Mouse (Mus musculus) gonadal fat pad, adult 2 months (tissue): ENCODE results near the gene Zmynd19. TPM values are rescaled to one million over a fixed set of nuclear protein-coding genes. Genes with fewer than 3 reads are reported as not detected.

Source experiments
- DNase-seq: peaks from one replicate; pipeline ENCODE4 v3.0.0-alpha.2; 2012; ENCODE audit warnings: low read depth
- polyA plus RNA-seq: library from polyadenylated mRNA; depleted of rRNA; stranded (reverse); fragments of >200 nt; gene quantifications from 2 replicates; pipeline ENCODE4 v1.2.3, GENCODE M21; 2012; rRNA removed

Zmynd19 gene
- 10.9 and 11.4 TPM in 2 replicates for polyA plus RNA-seq

DNA sequence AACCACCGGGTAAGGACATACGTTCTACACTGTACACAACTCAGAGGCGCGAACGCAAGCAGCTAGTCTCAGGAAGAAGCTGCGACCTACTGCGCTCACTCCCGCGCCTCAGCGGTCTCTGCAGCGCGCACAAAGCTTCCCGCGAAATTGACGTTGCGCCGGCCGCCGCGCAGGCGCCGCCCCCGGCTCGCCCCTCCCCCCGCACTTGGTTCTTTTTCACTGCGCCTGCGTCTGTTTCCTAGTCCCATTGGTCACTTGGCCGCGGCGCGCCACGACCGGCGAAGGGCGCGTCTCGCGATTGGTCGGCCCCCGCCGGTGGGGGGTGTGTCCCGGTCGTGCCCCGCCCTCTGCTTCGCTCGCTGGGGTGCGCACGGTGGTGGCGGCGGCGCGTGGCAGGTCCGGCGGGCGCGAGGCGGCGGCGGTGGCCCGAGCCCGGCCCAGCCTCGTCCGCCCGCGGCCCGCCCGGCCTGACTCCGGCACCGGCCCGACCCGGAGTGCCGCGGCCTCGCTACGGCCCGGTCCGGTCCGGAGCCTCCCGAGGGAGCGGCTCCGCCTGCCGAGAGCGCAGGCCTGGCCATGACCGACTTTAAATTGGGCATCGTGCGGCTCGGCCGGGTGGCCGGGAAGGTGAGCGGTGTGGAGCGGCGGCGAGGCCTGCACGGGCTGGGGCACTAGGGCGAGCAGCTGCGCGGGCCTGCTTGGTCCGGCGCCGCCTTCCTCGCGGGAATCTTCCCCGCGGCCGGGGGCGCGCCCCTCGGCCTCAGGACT lies at the start of gene Zmynd19:
TSS of gene Zmynd19 (plus strand) at position 372 of the 768 bp plus-strand sequence.
- DNase-seq, result no peak

DNA sequence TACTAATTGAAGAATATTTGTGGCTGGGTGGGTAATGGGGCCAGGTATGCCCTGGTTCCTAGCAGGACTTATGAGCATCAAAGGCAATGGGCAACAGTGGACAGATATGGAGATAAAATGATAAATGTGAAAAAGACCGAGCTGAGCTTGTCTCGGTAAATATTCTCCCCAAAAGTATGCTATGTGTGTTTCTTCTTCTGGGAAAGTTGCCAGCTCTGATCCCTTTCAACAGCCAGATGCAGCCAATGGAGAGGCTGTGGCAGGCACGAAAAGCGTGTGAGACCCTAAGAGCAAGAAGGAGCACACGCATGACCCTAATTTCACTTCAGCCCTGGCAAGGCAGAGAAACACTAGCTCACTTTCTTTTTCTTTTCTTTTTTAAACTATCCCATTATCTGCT lies 48.5 kb upstream of the Zmynd19 start:
- DNase-seq, result no peak

DNA sequence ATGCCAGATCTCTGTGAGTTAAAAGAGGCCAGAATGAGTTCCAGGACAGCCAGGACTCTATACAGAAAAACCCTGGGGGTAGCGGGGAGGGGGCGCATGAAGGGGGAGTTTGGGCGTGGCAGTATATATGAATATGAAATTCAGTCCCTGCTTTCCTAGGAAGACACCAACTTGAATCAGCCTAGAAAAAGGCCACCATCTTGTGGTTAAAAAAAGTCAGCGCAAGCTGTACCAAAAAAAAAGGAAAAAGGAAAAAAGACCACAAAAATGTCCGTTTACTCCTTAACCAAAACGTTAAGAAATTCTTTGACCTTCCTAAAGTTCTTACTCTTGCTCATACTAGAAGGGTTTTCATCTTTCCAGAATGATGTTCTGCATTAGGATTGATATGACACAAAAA lies 46.6 kb upstream of the Zmynd19 start:
- DNase-seq, result no peak

DNA sequence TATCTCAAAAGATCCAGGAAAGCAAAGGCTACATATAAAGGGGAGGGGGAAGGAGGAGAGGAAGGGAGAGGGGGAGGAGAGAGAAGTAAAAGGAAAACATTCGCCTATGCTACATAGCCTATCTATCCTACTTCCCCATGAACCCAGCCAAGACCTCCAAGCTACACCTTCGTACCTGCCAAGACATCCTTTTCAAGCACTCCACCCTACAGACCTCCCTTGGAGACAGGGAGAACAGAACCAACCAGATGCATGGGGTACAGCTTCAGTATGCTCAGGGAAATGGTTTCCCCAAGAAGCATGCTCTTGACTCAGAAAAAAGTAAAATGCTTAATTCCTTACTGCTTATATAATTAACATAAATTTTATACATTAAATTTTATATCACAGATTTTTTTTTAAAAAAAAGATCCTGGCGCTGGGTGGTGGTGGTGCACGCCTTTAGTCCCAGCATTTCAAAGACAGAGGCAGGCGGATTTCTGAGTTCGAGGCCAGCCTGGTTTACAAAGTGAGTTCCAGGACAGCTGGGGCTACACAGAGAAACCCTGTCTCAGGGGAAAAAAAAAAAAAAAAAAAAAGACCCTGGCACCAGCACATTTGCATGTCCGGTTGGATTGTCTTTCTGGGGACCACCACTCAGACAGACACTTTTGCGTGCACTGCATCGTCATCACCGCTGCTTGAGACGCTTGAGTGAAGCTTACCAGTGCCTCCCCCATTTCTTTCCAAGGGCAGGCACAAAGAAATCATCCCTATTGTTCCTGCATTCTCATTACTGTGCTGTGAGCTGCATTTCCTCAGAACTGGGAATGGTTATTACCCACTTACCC lies 44.6 kb upstream of the Zmynd19 start:
- no peak for DNase-seq

DNA sequence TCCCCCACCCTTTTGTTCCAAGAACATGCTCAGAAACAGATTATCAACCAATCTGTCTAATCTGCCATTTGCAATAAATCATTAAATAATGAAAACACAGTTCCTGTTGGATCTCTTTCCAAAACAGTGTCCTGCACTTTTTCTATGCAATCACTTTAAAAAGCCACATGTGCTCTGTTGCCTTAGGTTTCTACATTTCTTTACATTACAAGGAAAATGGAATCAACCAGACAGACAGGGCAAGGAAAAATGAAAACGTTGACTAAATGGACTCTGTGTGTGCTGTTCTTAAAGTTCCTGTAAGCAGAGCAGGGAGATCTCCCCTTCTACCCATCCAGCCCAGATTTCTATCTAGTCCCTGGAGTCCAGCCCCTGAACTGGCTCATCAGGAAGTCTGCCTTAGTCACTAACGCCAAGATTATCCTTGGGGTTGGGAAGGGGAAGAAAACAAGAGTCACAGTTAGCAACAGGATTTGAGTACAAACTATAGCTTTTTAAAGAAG lies 43.9 kb upstream of the Zmynd19 start:
- DNase-seq, result no peak

DNA sequence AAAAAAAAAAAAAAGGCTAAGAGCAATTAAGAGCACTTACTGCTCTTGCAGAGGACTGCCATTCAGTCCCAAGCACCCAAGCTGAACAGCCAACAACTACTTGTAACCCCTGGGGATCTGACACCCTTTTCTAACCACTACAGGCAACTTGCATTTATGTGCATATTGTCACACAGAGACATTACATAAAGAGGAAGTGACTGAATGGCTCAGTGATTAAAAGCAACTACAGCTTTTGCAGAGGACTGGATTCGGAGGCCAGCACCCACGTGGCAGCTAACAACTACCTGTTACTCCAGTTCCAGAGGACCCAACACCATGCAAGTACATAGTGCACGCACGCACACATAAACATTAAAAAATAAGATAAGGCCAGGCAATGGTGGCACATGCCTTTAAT lies 39.1 kb upstream of the Zmynd19 start:
- DNase-seq, result no peak

DNA sequence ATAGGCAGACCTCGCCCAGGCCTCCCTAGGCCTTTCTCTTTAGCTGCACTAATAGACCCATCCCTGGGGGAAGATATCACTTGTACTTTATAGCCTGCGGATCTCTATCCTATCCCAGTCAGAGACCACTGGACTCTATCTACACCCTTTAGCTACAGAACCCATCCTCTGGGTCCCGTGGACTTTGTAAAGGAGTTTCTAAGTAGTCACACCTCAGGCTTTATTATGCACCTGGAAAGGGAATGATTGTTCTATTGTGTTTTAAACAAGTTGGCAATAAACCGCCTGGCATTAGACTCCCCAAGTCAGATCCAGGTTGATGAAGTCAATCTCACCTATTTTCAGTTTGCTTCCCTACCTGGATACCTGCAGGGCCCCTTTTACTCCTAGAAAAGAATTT lies 37.4 kb upstream of the Zmynd19 start:
- no peak for DNase-seq

DNA sequence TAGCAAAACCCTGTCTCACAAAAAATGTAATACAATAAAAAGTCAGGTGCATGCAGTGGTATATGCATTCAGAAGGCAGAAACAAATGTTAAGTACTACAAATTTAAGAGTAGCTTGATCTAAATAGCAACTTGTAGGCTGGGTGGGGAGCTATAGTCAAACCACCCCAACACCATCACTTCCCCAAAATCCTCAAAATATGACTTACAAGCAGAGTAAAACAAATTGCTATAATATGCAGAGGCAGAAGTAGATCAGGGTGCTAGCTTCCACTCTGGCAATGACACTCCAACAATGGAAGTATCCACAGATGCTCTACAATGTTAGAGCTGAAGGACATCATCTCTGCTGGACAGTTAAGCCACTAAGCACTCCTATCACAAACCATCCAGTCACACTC lies 37.0 kb upstream of the Zmynd19 start:
- DNase-seq, result no peak

DNA sequence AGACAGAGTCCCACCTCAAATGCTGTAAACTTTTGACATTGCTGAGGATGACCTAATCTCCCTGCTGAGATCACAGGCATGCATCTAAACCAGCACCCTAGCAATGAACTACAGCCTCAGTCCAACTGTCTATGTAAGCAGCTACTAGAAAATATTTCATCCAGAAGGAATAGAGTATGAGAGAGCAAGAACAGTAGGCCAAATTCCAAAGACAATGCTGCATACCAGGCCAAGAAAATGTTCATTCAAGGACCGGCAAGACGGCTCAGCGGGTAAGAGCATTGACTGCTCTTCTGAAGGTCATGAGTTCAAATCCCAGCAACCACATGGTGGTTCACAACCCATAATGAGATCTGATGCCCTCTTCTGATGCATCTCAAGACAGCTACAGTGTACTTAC lies 34.8 kb upstream of the Zmynd19 start:
- DNase-seq, result no peak

DNA sequence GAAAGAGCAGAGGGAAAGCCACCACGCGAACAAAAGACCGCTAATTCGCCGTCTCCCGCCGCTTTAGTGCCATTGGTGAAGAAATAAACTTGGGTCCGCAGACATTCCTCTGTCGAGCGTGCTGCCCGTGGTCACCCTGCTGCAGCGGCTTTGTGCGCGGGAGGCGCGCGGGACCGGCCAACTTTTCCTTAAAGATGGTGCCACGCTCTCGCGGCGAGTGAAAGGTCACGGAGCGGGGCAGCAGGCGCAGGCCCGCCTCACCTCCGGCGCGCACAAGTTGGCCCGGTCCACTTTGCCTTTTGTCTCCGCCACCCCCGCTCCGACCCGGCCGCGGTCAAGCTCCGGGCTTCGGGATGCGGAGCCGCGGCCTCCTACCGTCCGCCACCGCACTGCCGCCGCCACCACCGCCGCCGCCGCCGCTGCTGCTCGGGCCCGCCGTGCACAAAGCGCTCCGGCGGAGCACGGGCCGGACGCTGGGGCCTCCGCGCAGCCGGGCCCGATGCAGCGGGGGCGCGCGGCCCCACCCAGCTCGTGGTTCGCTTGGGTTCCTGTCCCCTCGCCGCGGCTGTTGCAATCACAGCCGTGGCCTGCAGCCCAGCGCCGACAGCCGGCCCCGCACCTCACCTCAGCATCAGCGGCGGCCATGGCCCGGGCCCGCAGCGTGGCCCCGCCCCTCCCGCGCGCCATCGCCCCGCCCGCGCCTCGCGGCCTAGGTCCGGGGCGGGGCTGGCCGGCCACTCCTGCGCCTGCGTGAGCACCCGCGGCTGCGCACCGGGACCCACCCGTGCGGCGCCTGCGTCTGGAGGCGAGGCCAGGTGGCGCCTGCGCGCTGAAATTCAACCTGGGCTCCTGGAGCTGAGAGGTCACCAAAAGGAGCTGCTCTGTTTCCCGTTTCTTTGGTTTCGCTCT lies 30.4 kb upstream of the Zmynd19 start, which contains the start of gene Ehmt1:
TSS of gene Ehmt1 (minus strand) at position 685 of the 909 bp plus-strand sequence.
- no peak for DNase-seq

DNA sequence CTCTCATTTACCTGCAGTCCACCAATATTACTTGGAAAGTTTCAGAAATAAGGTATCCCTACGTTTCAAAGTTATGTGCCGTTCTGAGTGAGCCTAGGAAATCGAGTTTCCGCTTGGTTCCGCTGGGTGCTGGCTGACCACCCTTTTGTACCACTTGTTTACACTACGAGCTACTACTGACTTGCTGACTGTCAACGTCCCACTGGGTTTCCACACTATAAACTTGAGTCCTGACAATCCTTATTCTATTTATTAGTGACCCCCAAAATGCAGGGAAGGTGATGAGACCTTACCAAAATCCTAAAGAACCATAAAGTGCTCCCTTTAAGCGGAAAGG lies 29.8 kb upstream of the Zmynd19 start:
- DNase-seq, result no peak

DNA sequence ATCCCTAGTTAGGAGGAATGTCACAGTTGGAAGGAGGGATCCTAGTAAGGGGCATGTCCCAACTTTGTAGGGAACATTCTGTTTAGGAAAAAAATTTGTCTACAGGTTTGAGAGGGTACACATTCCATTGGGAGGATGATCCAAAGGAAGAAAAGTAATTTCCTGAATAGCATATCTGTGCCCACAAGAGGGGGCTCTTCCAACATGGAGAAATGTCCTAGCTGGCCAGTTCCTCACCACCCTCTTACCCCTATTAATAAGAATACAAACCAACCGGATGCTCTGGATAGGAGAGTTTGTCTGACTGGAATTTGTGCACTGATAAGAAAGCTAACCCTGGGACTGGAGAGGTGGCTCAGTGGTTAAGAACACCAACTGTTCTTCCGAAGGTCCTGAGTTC lies 26.0 kb upstream of the Zmynd19 start:
- DNase-seq, result no peak

DNA sequence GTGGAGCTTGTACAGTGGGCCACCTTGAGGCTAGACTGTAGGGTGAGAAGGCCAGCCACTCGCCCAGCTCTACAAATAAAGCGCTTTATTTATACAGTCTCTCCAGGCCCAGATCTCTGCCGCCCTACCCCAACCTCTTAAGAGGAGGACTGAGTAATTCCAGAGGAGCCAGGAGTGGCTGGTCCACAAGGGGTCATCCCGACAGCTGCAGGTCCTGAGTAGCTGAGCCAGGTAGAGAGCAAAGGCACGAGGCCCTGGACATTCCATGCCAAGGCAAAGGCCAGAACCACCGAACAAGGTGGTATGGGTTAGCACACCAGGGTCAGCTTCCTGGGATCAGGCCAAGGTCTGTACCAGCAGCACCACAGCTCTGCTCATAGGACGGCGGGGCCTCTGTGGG lies 24.3 kb upstream of the Zmynd19 start:
- DNase-seq, result no peak

DNA sequence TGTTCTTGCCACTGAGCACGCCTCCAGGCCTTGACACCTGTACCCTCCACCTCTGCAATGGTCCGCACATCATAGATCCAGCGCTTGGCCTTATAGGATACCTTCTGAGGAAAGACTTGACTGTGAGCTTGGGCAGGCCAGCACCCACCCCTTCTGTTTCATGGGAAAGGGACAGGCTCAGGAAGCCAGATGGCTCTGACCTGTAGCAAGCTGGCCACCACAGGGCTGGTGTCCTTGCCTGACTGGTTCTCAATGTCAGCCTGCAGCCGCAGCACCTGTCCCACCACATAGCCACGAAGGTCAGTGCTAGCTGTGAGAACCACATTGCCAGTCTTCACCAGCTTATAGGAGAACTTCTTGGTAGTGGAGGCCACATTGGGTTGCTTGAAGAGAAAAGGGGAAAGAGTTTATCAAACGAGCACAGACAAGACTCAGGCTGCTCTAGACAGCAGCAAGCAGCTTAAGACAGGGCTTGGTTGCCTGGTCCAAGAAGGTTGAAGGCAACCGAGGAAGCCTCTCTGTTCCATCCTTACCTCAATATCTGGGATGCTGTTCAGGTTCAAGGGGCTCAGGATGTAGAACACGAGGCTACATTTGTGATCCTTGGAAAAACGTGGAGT lies 23.1 kb upstream of the Zmynd19 start:
- no peak for DNase-seq

DNA sequence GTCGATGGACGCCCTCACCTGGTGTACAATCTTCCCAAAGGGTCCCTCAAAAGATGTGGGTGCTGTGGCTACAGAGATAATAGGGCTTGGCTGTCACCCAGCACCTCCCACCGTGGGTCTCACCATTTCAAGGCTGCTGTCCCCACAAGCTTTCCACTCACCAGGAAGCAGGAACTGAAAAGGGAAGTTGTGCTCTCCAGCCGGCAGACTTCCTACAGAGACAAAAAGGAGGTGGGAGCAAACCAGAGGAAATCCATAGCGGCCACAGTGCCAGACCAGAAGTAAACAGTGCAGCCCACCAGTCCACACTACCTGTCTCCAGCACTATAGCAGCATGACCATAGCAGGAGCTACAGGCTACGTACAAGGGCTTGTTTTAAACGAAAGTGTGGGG lies 22.6 kb upstream of the Zmynd19 start:
- DNase-seq, result no peak

DNA sequence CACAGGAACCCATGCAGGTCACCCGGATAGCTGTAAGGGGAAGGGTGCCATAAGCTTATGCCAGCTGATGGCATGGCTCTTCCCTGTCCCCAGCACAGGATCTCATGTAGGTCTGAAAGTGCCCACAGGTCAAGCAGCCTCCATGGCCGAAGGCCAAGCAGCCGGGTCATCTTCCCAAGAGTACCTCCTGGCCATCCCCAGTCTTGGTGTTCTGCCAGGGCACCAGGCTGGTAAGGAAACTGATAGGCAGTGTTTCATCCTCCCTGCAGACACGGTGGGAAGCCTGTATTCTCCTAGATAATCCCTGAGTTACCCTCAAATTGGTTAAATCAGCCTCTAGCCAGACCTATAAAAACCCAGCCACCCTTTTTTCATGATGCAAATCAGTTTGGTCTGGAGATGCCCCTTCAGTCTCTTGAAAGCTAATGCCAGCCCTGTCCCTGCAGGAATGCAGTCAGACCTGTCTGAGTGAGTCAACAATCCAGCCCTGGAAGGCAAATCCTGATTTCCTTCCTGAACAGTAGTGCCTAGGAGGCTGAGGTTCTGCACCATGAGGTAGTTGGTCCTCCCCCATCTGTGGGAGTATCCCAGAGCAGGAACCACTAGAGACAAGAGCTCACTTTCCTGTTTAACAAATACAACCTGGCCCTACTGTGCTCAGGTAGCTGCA lies 21.6 kb upstream of the Zmynd19 start:
- peak; percentile 85 for DNase-seq

DNA sequence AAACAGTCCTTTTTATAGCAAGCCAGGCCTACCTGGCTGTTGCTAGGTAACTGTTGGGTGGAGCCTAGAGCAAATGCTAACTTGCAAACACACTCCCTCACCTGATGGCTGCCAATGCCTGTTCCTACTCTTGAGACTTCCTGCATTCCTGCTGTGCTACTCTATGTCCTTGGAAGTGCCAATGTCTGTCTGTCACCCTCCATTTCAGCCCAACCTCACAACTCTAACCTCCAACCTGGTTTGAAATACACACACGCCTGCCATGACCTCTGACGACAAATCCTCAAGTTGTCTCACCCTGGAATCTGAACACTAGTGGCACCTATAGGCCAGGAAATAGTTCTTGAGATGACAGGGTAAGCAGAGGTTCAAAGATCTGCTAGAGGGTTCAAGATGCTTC lies 20.5 kb upstream of the Zmynd19 start:
- no peak for DNase-seq

DNA sequence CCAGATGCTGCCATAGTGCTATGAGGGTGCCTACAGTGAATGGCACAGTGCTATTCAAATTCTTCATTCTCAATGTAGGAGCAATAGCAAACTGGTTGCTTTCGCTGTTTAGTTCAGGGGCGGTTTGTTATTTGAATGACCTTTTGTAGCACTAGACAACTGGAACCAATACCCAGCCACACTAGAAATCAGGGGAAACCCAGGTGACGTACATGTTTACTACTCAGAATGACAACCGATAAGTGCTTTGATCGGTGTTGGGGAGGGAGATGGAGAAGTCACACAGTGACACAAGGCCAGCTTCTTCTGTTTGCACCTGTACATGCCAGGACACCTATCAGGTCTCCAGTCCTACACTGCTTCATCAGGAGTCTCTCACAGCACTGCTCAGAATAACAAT lies 20.0 kb upstream of the Zmynd19 start:
- no peak for DNase-seq

DNA sequence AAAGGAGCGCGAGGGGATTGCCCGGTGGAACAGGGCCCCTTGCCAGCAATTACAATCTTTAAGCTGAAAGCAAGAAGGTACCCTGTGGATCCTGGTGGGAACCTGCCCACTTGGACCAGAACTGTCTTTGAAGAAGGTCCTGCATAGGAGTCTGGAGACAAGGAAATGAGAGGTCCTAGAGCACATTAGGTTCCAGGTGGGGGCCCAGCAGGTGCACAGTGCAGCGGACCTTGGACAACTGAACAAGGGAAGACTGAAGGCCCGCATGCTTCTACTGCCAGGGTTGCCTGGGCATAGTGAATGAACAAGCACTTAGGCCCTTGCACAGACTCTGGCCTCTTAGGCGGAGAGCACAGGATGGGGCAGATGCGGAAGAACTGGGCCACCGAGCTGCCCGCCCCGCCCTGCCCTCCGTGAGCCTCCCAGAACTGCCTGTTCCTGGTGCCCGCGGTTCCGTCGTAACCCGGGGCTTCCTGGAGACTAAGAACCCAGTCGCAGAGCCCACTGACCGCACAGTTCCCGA lies 15.1 kb upstream of the Zmynd19 start:
- DNase-seq, result no peak

DNA sequence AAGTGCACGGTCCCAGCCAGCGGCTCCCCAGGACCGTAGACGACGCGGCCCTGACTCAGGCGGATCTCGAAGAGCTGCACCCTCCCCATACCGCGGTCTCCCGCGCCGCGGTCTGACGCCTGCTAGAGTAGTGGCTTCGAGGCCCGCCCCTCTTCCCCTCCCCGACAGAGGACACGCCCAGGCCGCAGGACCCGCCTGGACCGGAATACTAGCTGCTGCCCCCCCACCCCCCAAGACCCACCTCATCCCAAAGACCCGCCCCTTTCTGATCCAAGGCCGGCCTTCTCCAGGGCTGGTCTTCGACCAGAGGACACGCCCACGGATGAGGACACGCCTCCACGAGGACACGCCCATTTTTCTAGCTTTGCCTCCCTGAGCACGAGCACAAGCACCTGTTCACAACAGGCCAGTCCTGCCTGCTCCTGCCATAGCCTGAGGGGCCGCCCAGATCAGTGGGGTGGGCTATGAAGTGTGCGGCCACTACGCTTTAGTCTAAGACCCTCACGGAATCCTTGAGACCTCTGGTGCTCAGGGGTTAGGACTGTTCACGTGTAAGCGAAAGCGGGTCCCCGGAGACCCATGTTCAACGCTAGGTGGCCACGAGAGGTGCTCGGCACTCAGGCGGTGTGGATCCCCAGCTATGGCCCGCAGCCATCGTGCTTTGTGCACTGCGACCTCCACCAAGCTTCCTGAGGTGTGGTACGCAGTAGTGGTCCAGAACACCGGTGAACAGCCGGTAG lies 14.4 kb upstream of the Zmynd19 start, which contains the start of gene Arrdc1:
TSS of gene Arrdc1 (minus strand) at position 196 of the 740 bp plus-strand sequence.
- peak; percentile 81 for DNase-seq
